Mouse (Mus musculus) ES-Bruce4 (cell line): ENCODE measurements around the gene Tiam1.

Experiments
- CTCF ChIP-seq: IDR thresholded peaks from one replicate; pipeline ENCODE4 v1.8.1; 2011; ENCODE audit warnings: low read depth, low read length
- EP300 ChIP-seq: IDR thresholded peaks from 2 replicates; pipeline ENCODE4 v1.6.1; 2011; ENCODE audit warnings: low read depth, low read length; ENCODE audit not compliant: insufficient read depth
- POLR2A ChIP-seq: IDR thresholded peaks from one replicate; pipeline ENCODE4 v1.8.1; 2011; ENCODE audit warnings: low read length; ENCODE audit not compliant: insufficient read depth

GRCm38 (mm10) chr16:89874012-89874704 is 269.4 kb downstream of the Tiam1 start:
- TF ChIP-seq CTCF (no peak), POLR2A (no peak), EP300 (no peak)
